ENCODE assay signal across 43 mouse cellular contexts in the genomic region with DNA sequence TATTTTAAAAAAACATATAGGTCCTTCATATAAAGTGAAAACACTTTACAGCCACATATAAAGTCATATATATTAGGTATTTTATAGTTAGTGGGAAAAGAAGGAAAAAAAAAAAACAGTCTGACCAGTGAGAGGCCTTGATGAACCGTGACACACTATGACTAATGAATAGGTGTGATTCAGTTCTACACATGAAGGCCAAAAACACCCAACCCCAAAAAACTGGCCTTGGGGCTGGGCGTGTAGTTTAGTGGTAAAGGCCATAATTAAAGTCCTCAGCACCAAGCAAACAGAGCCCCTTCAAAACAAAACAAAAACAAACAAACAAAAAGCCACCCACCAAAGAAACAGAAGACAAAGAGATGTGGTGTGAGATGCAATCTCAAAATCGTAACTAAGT. TPM values are rescaled to one million over a fixed set of nuclear protein-coding genes. Genes with fewer than 3 reads are reported as not detected.
"Had no signal": no experiment of that assay in that cellular context is flagged by ENCODE, and none has a peak within 500 bp of the region (broad histone marks: within the 10 kb centered on the region; RNA-seq: fewer than 3 reads in every experiment).

No protein-coding gene starts in this region.

- H3K9ac ChIP-seq: heart, embryonic 13.5 days; heart, embryonic 15.5 days; hindbrain, embryonic 13.5 days; hindbrain, embryonic 15.5 days; kidney, embryonic 15.5 days; limb, embryonic 13.5 days; limb, embryonic 15.5 days; liver, embryonic 12.5 days; liver, embryonic 14.5 days had no signal

- H3K9me3 ChIP-seq: heart, embryonic 10.5 days; heart, embryonic 13.5 days; heart, embryonic 15.5 days; hindbrain, embryonic 13.5 days; hindbrain, embryonic 15.5 days; kidney, embryonic 15.5 days; limb, embryonic 13.5 days; limb, embryonic 15.5 days; liver, embryonic 12.5 days had no signal

- H3K4me1 ChIP-seq: heart, embryonic 10.5 days; heart, embryonic 13.5 days; heart, embryonic 15.5 days; hindbrain, embryonic 13.5 days; hindbrain, embryonic 15.5 days; kidney, embryonic 15.5 days; limb, embryonic 13.5 days; limb, embryonic 15.5 days; liver, embryonic 12.5 days had no signal

- ATAC-seq: hindbrain, postnatal 0 days; intestine, embryonic 16.5 days; liver, embryonic 12.5 days had no signal

- H3K4me3 ChIP-seq: heart, embryonic 10.5 days; heart, embryonic 13.5 days; heart, embryonic 15.5 days; hindbrain, embryonic 13.5 days; hindbrain, embryonic 15.5 days; kidney, embryonic 15.5 days; layer of hippocampus, adult 2 months; limb, embryonic 13.5 days; limb, embryonic 15.5 days; liver, embryonic 12.5 days had no signal

- H3K4me2 ChIP-seq: heart, embryonic 13.5 days; heart, embryonic 15.5 days; hindbrain, embryonic 13.5 days; hindbrain, embryonic 15.5 days; kidney, embryonic 15.5 days; limb, embryonic 13.5 days; limb, embryonic 15.5 days; liver, embryonic 12.5 days had no signal

- H3K36me3 ChIP-seq: heart, embryonic 15.5 days; hindbrain, embryonic 13.5 days; hindbrain, embryonic 15.5 days; kidney, embryonic 15.5 days; limb, embryonic 13.5 days; limb, embryonic 15.5 days had no signal

- H3K27me3 ChIP-seq: heart, embryonic 13.5 days; heart, embryonic 15.5 days; hindbrain, embryonic 13.5 days; hindbrain, embryonic 15.5 days; kidney, embryonic 15.5 days; limb, embryonic 13.5 days; limb, embryonic 15.5 days; liver, embryonic 12.5 days had no signal

- H3K27ac ChIP-seq: heart, embryonic 10.5 days; heart, embryonic 13.5 days; heart, embryonic 15.5 days; hindbrain, embryonic 13.5 days; hindbrain, embryonic 15.5 days; hindbrain, postnatal 0 days; kidney, embryonic 15.5 days; kidney, postnatal 0 days; layer of hippocampus, adult 2 months; limb, embryonic 13.5 days; liver, embryonic 12.5 days; liver, embryonic 14.5 days had no signal

- DNase-seq: gastrocnemius, postnatal 14 days; gastrocnemius, postnatal 36 days; heart, adult 18-20 months; heart, postnatal 14 days; heart, postnatal 36 days; kidney, adult 11 months; kidney, adult 2 months; kidney, adult 9 months; kidney, postnatal 14 days; kidney, postnatal 4 days; layer of hippocampus, postnatal 36 days; left cerebral cortex, postnatal 4 days; lung, adult 18-20 months had no signal

RNA-seq across cellular contexts. Expression of gene Gm10972, which starts 13.0 kb away (rescaled TPM):
- total RNA-seq: gastrocnemius, adult 18-20 months; gastrocnemius, adult 8-10 months; gastrocnemius, postnatal 14 days; gastrocnemius, postnatal 36 days; heart, adult 18-20 months; heart, adult 8-10 months; heart, postnatal 14 days; heart, postnatal 36 days; hematopoietic stem cell, adult 5-6 weeks; hindbrain, postnatal 0 days; layer of hippocampus, adult 2 months; layer of hippocampus, postnatal 10 days; layer of hippocampus, postnatal 36 days; left cerebral cortex, adult 18-20 months; left cerebral cortex, adult 8-10 months; left cerebral cortex, postnatal 10 days; left cerebral cortex, postnatal 25 days; left cerebral cortex, postnatal 4 days; liver, adult 2 months had no signal
- polyA plus RNA-seq: gonadal fat pad, adult 2 months; heart, embryonic 10.5 days; heart, embryonic 13.5 days; heart, embryonic 15.5 days; heart, postnatal 0 days; hindbrain, embryonic 11.5 days; hindbrain, embryonic 13.5 days; hindbrain, embryonic 15.5 days; hindbrain, postnatal 0 days; intestine, embryonic 14.5 days; intestine, embryonic 16.5 days; kidney, adult 2 months; kidney, embryonic 15.5 days; kidney, postnatal 0 days; limb, embryonic 11.5 days; limb, embryonic 13.5 days; limb, embryonic 15.5 days; liver, adult 2 months; liver, embryonic 12.5 days; liver, embryonic 14.5 days; liver, embryonic 16.5 days had no signal
